Mouse (Mus musculus): Measurements from ENCODE around the gene Gm10382. TPM values are rescaled to one million over a fixed set of nuclear protein-coding genes. Genes with fewer than 3 reads are reported as not detected.

Gm10382 gene
- polyA plus RNA-seq, 1 experiment from 2014 or later = 0.34 TPM

DNA sequence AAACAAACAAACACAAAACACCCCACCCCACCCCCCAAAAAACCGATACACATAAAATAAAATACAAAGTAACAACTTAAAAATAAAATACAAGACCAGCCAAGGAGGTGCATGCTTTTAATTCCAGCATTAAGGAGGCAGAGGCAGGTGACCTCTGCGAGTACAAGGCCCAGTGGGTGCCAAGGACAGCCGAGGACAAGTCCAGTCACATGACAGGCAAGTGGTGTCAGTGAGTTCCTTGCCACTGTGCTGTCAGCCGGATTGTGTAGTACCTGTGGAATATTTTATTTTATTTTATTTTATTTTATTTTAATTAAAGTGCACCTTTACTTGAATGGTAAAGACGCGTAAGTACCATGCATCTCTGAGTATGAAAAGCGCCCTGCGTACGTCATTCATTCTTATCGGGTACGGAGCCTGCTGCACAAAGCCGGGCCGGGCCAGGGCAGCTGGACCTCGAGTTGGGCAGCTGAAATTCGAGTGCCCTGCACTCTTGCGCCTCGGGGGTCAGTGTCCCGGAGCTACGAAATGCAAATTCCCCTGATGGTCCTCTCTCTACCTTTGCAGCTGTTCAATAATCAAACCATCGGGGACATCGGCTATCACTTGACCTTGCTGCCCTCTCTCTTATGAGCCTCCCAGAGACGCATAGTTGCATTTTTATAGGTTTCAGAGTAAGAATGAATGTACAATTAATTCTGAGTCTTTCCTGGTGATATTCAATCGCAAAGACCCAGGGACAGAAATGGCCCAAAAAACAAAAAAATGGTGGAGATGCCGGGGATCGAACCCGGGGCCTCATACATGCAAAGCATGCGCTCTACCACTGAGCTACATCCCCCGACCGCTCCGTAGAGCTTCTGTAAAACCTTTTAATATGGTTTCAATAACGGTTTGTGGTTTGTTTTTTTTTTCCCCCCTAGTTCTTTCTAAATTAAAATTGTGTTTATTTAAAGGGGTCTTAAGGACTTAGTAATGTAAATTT is 14.7 kb downstream of the Gm10382 start:
- Histone ChIP-seq H3K4me2 (replicated peaks) (peak overlapping the region; percentile 64), H3K27me3 (peaks cover 7% of the 10 kb centered on the region; the same call in 1 of the 2 replicates), H3K4me1 (peaks cover 16% of the 10 kb centered on the region), H3K9me3 (no peaks in the 10 kb centered on the region), H3K4me3 (peak overlapping the region; percentile 41), H3K9ac (peak overlapping the region; percentile 51; the same call in 1 of the 2 replicates), H3K27ac (no peak overlapping the region), H3K36me3 (no peaks in the 10 kb centered on the region)
- no peak for ATAC-seq (ENCODE audit: low FRiP score, low read depth)
- WGBS = 14% methylated on average over 31 of the region's 31 CpGs

DNA sequence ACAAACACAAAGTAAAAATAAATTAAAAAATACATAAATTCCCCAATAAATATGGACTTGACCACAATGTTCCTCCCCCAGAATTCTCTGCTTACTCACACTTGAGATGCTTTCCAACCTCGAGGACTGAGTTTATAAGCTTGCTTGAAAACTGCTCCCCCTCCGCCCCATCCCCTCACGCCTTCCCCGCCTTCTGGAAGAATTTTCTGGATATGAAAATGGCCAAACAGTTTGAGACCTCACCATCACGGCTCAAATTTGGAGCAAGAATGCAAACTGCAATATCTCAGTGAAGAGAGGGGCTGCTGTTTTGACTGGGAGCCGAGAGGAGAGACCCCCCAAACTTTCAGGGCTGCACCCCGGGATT is 15.4 kb downstream of the Gm10382 start:
- Histone ChIP-seq H3K27me3 (peaks cover 7% of the 10 kb centered on the region; the same call in 1 of the 2 replicates), H3K27ac (peak overlapping the region; percentile 84; the same call in 1 of the 2 replicates), H3K4me2 (replicated peaks) (peak overlapping the region; percentile 68), H3K9ac (peak overlapping the region; percentile 63), H3K9me3 (no peaks in the 10 kb centered on the region), H3K4me3 (peak overlapping the region; percentile 59), H3K36me3 (no peaks in the 10 kb centered on the region), H3K4me1 (peaks cover 16% of the 10 kb centered on the region)
- no peak for ATAC-seq (ENCODE audit: low FRiP score, low read depth)
- 0% methylated on average over 7 of the region's 7 CpGs for WGBS

DNA sequence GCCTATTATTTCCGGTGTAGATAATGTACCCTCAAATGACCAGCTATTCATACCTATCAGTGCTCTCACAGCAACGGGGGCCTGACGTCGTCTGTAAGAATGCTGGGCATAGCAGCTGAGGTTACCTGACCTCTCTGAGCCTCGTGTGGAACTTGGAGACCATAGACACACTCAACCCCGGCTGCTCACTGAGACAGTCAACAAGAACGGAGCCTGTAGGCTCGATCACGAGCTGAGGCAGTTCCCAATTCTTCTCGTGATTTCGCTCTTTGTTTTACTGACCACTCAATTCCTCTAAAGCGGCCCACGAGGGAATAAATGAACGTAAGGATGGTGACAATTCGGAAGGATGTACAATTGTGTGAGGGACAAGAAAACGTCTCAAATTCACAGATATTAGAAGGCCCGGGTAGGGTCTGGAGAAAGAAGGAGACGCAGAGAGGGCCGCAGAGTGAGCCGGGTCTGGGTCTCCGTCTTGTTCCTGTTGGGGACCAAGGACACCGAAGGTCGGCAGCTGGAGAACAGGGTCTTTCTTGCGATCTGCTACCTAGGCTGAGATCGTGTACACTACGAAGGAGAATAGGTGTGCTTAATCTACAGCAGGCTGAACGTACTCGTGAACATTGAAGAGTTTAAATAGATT is 15.9 kb downstream of the Gm10382 start:
- WGBS = under 1% methylated on average over 28 of the region's 28 CpGs
- H3K36me3 ChIP-seq = no peaks in the 10 kb centered on the region
- no peaks in the 10 kb centered on the region for H3K9me3 ChIP-seq
- H3K9ac ChIP-seq = peak overlapping the region; percentile 63
- peaks cover 7% of the 10 kb centered on the region; the same call in 1 of the 2 replicates for H3K27me3 ChIP-seq
- peak overlapping the region; percentile 68 for H3K4me2 ChIP-seq (replicated peaks)
- 0 out of 2 replicates have a peak, but pooled peaks have one; percentile 19 for ATAC-seq (ENCODE audit: low FRiP score, low read depth)
- peak overlapping the region; percentile 59 for H3K4me3 ChIP-seq
- peaks cover 19% of the 10 kb centered on the region for H3K4me1 ChIP-seq
- H3K27ac ChIP-seq = peak overlapping the region; percentile 84

DNA sequence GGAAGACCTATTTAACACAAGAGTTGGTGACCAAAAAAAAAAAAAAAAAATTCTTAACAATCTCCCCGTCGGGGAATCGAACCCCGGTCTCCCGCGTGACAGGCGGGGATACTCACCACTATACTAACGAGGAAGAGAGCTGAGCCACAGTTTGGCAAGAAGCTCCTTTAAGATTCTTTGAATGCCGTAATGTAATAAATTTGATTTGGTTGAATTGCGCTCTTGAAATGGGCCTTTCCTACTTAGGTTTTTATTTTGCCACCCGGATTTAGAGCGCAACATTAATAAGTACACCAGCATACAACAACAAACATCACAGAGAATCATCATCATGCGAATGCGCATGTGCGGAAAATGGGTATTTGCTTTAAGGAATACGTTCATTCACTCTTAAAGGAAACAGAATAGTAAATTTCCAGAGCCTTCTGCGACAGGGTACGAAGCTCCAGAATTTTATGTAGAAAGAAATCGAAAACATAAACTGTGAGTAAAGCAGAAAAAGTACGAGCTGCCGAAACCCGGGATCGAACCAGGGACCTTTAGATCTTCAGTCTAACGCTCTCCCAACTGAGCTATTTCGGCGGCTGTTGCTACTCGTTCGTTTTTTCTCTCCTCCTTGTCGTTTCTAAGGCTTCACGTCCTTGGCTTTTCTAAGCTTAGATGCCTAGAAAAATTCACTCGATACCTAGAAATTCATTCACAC is 16.6 kb downstream of the Gm10382 start:
- Histone ChIP-seq H3K9me3 (no peaks in the 10 kb centered on the region), H3K4me1 (peaks cover 25% of the 10 kb centered on the region), H3K27me3 (peaks cover 7% of the 10 kb centered on the region; the same call in 1 of the 2 replicates), H3K27ac (peak overlapping the region; percentile 84), H3K4me3 (peak overlapping the region; percentile 59), H3K9ac (peak overlapping the region; percentile 72), H3K36me3 (no peaks in the 10 kb centered on the region), H3K4me2 (replicated peaks) (peak overlapping the region; percentile 68)
- peak; percentile 64 for ATAC-seq (ENCODE audit: low FRiP score, low read depth)
- under 1% methylated on average over 31 of the region's 31 CpGs for WGBS

DNA sequence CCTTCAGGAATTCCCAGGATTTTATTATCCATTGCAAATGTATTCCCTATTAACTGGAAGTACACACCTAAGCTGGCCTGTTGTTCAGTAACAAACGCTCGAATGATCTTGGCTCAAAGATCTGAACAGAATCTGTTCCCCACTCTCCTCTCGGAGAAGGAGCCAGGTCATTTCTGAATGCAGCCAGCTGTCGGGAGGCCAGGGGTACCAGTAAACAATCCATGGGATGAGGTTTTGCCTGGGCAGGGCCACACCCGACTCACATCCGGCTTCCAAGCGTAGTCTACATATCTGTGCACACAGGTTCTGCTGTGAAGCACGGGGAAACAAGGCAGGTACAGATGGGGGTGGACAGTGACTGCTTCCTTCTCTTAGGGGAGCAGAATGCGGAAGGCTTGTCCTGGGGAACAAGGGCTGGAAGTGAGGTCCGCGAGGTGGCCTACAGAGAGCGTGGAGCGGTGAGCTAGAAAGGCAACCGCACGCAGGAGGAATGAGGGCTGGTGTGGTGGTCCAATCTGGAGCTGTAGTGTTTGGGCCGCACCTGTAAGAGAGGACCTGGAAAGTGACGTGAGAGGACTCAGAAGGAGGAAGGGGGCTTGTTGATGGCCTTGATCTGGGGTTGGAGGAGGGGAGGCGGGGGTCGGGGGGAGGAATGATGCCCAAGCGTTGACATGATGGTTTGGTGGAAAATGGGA is 17.3 kb downstream of the Gm10382 start:
- peak; percentile 20; the same call in 1 of the 2 replicates for ATAC-seq (ENCODE audit: low FRiP score, low read depth)
- WGBS = 2% methylated on average over 20 of the region's 20 CpGs

DNA sequence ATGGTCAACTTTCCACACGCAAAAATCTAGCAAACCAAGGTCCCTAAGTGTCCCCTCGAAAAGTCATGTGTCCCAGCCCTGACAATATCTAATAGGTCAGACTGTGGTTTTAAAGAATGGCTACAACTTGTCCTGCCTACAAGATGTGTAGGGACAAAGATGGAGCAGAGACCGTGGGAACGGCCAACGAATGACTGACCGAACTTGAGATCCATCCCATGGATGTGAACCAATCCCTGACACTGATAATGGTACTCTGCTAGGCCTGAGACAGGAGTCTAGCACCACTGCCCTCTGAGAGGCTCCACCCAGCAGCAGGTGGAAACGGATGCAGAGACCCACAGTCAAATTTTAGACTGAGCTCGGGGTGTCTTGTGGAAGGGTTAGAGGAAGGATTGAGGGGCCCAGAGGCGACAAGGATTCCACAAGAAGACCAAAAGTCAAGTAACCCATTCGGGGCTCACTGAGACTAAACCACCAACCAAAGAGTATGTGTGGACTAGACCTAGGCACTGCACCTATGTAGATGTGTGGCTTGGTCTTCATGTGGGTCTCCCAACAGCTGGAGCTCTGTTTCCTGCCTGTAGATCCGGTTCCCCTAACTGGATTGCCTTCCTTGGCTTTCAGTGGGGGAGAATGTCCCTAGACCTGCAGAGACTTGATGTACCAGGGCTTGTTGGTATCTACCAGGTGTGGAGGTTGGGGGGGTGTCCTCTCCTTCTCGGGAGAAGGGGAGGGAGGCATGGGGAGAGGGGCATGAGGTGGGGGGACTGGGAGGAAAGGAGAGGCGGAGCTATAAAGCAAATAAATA is 18.1 kb downstream of the Gm10382 start:
- 53% methylated on average over 13 of the region's 13 CpGs for WGBS
- Histone ChIP-seq H3K4me1 (peaks cover 25% of the 10 kb centered on the region), H3K4me2 (replicated peaks) (peak overlapping the region; percentile 68), H3K9ac (peak overlapping the region; percentile 72), H3K9me3 (no peaks in the 10 kb centered on the region), H3K4me3 (peak overlapping the region; percentile 59), H3K27me3 (peaks cover 7% of the 10 kb centered on the region; the same call in 1 of the 2 replicates), H3K27ac (peak overlapping the region; percentile 84; the same call in 1 of the 2 replicates), H3K36me3 (no peaks in the 10 kb centered on the region)
- ATAC-seq (ENCODE audit: low FRiP score, low read depth) = no peak

More for the DNA sequence above, 17.3 kb downstream of the Gm10382 start:
- H3K4me1 ChIP-seq = peaks cover 25% of the 10 kb centered on the region
- H3K4me3 ChIP-seq = peak overlapping the region; percentile 59
- no peaks in the 10 kb centered on the region for H3K9me3 ChIP-seq
- peak overlapping the region; percentile 84 for H3K27ac ChIP-seq
- peak overlapping the region; percentile 72 for H3K9ac ChIP-seq
- no peaks in the 10 kb centered on the region for H3K36me3 ChIP-seq
- peak overlapping the region; percentile 68 for H3K4me2 ChIP-seq (replicated peaks)
- peaks cover 7% of the 10 kb centered on the region; the same call in 1 of the 2 replicates for H3K27me3 ChIP-seq

DNA sequence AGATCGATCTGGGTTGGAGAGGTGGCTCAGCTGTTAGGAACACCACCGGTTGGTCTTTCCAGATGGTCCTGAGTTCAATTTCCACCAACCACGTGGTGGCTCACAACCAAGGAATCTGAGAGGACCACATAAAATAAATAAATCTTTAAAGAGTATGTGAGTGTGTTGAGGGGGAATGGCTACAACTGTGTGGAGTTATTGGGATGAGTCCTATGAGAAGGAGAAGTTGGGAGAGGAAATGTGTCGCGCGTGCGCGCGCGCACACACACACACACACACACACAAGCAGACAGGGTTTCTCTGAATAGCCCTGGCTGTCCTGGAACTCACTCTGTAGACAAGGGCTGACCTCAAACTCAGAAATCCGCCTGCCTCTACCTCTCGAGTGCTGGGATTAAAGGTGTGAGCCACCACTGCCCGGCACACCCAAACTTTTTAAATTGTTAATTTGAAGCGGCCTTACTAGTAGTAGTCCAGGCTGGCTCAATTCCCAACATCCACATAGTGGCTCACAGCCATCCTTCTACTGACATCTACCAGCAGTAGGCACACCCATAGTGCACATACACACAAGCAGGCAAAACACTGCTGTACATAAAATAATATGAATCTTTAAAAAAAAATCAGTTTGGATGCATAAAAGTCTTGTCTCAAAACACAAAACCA is 18.9 kb downstream of the Gm10382 start:
- Histone ChIP-seq H3K9ac (no peak overlapping the region), H3K27ac (no peak overlapping the region), H3K27me3 (peaks cover 2% of the 10 kb centered on the region; the same call in 1 of the 2 replicates), H3K36me3 (peaks cover 3% of the 10 kb centered on the region), H3K9me3 (no peaks in the 10 kb centered on the region), H3K4me3 (no peak overlapping the region), H3K4me1 (peaks cover 25% of the 10 kb centered on the region), H3K4me2 (replicated peaks) (peak overlapping the region; percentile 52; the same call in 1 of the 2 replicates)
- ATAC-seq (ENCODE audit: low FRiP score, low read depth) = no peak
- 72% methylated on average over 14 of the region's 14 CpGs for WGBS

DNA sequence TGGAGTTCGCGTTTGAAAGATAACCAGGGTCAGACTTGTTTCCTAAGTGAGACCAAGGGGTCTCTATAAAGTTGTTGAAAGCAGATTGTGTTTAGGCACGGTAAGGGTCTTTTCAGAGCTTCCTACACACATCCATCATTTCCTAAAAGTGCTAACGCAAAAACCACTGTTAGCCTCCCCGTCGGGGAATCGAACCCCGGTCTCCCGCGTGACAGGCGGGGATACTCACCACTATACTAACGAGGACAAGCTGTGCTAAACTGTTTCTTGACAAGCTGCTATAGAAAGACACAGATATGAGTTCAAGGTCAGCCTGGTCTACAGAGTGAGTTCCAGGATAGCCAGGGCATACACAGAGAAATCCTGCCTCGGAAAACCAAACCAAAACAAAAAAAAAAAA is 19.7 kb downstream of the Gm10382 start:
- Histone ChIP-seq H3K4me1 (peaks cover 23% of the 10 kb centered on the region), H3K36me3 (peaks cover 11% of the 10 kb centered on the region), H3K4me2 (replicated peaks) (peak overlapping the region; percentile 52), H3K9ac (no peak overlapping the region), H3K9me3 (no peaks in the 10 kb centered on the region), H3K4me3 (peak overlapping the region; percentile 35), H3K27ac (no peak overlapping the region), H3K27me3 (no peaks in the 10 kb centered on the region)
- WGBS = 2% methylated on average over 13 of the region's 13 CpGs
- ATAC-seq (ENCODE audit: low FRiP score, low read depth) = peak; percentile 55

DNA sequence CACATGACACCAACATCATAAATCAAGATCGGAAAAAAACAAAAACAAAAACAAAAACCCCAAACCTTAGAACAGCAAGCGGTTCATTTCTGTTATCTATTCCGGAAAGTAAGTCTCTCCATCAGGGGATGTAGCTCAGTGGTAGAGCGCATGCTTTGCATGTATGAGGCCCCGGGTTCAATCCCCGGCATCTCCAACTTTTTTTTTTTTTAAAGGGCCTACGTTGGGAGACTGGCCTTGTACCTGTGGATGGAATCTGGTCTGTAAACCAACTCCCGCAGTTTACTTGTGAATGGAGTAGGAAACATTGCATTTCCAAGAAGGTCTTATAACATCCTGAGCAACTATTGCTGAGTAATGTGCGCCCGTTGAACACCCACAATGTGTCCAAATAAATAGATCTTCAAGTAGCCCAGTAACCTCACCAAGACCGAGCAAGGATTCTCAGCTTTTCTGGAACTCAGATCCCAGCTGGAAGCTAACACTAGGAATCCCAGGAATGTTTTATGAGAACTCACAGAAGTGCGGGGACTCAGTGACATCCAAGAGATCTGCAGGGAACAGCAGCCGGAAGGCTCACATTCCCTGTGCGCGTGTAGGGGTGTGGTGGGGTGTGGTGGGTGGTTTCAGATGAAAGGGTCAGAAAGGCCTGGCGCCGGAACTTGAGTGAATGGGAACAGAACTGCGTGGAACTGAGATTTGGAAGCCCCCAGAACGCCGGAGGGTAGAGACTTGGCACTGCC is 20.4 kb downstream of the Gm10382 start:
- ATAC-seq (ENCODE audit: low FRiP score, low read depth) = peak; percentile 44; the same call in 1 of the 2 replicates
- H3K36me3 ChIP-seq = peaks cover 17% of the 10 kb centered on the region
- H3K4me3 ChIP-seq = peak overlapping the region; percentile 35
- H3K27me3 ChIP-seq = no peaks in the 10 kb centered on the region
- peak overlapping the region; percentile 52 for H3K4me2 ChIP-seq (replicated peaks)
- H3K27ac ChIP-seq = no peak overlapping the region
- H3K9ac ChIP-seq = 0 out of 2 replicates have a peak overlapping the region, but pooled peaks have one; percentile 9
- WGBS = 9% methylated on average over 20 of the region's 20 CpGs
- H3K4me1 ChIP-seq = peaks cover 22% of the 10 kb centered on the region
- no peaks in the 10 kb centered on the region for H3K9me3 ChIP-seq
